Mouse (Mus musculus): ENCODE measurements around the gene Papolb. TPM values are rescaled to one million over a fixed set of nuclear protein-coding genes. Genes with fewer than 3 reads are reported as not detected.

Gene Papolb
- total RNA-seq, 2 experiments from 2014 or later: 0.85 to 1.1 TPM

DNA sequence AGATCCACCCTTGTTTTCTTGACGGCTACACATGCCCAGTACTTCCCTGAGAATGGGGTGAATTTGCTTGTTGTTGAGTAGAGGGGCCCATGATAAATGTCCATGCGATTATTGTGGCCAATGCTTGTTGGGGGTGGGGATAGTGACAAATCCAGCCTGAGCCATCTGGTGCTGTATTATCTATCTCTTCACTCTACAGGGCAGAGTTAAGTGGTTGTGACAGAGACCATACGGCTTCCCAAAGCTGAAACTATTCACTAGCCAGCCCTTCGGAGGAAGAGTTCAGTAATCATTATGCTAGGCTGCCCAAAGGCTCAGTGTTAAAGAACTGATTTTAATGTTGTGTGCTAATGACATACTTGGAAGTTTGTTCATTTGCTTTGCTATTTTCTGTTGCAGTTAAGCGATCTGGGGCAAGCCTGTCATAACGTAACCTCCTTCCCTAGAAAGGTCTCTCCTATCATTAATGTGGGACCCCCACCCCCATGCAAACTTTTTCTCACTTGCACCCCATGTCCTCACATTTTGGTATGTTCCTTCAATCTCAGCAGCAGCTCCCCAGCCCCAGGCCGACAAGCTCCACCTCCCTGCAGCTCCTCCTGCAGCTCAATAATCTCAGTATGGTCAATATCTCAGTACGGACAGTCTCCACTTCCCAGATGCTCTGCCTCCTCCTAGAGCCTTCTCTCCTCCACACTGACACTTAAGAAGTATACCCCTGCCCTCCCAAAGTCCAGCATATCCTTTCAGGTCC is 5.0 kb downstream of the Papolb start:
- intact Hi-C loops (cut with DNase I): no loop called here
- no peak for DNase-seq (ENCODE audit: low spot score in 2 of 2)

DNA sequence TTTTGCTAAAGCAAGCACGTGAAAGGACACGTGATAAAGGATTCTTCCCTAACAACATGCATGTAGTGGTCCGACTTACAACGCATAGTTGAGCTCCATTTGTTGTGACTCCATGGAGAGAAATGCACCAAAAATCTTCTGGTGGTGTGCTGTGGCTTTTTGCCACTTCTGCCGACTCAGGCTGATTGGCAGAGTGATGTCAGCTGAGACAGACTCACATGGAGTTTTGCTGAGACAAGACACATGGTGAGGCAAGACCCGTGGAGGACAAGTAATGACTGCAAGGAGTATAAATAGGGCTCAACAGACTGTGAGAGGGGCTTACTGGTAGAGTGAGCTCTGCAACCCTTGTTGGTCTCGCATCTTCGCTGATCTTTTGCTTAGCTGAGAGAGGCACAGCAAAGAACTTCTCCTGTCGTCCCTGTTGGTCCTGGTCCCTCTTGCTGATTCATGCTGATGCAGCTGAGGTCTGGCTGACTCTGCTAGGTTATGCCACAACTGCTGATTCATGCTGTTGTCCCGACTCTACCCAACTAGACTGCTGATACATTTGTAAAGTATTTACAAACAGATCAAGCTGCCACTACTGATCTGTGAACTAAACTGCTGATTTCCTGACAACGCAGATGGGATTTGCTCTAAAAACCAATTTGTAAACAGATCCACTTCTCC is 8.5 kb downstream of the Papolb start:
- intact Hi-C loops (cut with DNase I): no loop called here
- DNase-seq (ENCODE audit: low spot score in 2 of 2): no peak

DNA sequence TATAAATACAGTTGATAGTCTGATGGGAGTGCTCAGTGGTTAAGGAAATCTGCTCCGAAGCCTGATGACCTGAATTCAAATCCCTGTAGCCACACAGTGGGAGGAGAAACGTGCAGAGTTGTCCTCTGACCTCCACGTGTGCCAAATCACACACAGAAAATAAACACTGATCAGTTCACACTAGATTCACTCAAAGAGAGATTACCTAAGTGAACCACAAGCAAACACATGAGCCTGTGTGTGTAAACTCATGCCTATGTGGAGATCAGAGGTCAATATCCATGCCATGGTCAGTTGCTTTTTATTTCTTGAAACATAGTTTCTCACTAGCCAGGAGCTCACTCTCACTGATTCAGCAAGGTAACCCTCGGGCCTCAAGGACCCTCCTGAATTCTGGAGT is 9.5 kb downstream of the Papolb start:
- DNase-seq (ENCODE audit: low spot score in 2 of 2): no peak
- intact Hi-C loops (cut with DNase I): no loop called here

DNA sequence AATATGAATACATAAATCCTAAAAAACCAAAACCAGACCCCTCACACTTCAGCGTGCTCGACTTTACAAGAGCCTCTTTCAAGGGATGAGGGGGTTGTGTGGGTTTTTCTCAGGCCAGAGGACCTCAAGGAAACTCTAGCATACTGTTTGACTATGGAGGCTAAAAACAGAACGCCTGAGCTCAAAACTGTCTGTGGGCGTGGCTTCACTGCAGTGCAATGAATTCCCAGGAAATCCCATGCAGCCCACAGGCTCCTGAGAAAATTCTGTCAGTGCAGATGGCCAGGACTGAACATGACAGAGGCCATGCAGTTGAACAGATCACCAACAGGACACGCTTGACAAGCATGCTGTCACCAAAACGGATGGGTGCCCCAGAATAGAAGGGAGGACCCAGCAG is 10.9 kb downstream of the Papolb start:
- intact Hi-C loops (cut with DNase I): no loop called here
- peak in 1 of 2 experiments; percentile 40 for DNase-seq (ENCODE audit: low spot score in 2 of 2)

DNA sequence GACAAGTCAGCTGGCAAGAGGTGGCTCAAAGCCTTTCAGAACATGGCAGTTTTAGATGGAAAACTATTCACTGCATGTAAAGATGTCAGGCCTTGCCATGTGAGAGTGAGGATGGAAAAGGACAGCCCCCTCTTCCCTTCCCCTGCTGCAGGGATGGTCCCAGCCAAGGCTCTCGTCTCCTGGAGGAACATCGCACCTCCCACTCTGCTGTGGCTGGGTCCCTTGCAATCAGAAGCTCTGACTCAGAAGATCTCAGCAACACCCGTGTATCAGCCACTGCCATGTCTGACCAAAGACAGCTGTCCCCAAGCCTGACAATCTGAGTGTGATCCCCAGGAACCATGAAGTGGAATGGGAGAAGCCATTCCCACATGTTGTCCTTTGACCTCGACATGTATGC is 17.8 kb downstream of the Papolb start:
- DNase-seq (ENCODE audit: low spot score in 2 of 2): peak in 1 of 2 experiments; percentile 49

DNA sequence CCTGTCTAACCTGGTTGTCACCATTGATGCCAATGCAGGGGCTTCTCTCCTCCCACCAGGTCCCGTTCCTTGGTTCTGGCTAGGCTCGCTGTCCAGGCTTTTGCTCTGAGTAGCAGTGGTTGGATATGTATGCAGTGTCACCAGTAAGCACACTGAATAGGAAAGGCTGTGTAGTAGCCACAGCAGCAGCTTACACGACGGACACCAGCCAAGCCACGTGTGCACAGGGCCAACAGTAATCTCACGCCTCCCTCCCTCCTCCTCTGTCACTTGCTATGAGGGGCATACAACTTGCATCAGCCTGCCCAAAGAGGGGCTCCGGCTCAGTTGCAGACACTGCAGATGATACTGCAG is 19.8 kb downstream of the Papolb start:
- DNase-seq (ENCODE audit: low spot score in 2 of 2): no peak
- intact Hi-C loops (cut with DNase I): no loop called here

More for the DNA sequence above, 17.8 kb downstream of the Papolb start:
- intact Hi-C loops (cut with DNase I): no loop called here

DNA sequence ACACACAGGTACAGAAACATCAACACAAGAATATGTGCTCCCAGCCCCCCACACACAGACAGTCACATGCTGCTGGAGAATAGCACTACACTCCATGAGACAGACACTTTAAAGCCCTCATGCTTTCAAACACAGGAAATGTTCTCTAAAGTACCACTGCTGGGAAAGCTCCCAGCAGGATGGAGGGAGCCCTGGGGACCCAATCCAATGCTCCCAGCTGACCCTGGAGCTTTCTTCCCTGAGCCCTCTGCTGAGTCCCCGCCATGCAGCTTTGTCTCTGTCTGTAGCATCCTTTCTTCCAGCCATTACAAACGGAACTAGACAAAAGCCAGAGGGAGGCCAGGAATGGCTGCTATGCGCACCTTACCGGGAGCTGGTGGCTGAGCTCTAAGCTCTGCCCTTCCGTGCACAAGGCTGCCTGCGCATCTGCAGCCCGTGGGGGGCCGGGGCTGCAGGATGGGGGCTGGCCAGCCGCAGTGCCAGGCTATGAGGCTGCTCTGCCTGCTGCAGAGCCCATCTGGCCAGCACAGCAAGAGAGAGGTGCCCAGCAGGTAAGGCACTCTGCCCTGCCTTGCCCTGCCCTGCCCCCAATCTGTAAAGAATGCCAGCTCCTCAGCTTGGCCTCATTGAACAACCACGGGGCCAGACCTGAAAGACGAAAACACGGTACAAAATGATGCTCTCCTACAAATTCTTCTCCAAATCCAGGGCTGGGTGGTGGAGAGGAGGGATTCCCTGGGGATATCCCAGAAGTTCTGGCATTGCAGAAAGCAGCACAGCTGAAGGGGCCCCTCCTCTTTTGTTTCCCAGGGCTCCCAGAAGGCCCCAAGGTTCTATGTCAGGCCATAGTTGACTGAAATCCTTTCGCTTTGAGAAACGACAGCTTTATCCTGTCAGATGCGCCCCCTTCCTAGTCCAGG is 20.5 kb downstream of the Papolb start:
- intact Hi-C loops (cut with DNase I): loop anchor here (10.0 kb wide), 1 partner anchor 205 kb away; no protein-coding TSS in a partner anchor
- no peak for DNase-seq (ENCODE audit: low spot score in 2 of 2)

DNA sequence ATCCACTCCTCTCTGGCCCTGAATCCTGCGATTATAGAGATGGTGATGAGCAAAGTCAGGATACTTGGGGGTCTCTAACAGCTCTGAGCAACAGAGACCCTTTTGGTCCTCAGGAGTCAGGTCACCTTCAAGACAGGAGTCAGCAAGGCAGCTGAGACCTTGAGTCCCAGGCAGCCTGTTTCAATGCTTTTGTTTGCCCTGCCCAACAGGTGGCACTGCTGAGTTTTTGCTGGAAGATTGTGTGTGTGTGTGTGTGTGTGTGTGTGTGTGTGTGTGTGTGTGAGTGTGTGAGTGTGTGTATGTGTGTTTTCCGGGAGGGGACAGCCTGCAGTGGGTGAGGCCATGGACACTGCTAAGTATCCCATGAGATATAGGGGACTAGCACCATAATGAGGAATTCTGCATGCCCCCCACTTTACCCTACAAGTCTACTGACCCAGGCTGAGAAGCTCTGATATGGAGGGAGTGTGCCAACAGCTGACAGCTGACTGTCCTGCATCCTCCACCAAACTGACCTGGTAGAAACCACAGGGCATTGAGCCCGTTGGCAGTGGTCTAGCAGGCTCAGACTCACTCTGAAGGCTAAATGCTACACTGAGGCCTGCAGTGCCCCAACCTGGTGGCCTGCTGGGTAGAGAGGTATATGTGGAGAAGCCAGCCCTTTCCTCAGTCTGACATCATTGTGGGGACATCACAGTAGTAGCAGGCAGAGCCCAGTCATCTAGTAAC is 24.0 kb downstream of the Papolb start:
- DNase-seq (ENCODE audit: low spot score in 2 of 2): no peak
- intact Hi-C loops (cut with DNase I): loop anchor here (10.0 kb wide), 1 partner anchor 209 kb away; no protein-coding TSS in a partner anchor

DNA sequence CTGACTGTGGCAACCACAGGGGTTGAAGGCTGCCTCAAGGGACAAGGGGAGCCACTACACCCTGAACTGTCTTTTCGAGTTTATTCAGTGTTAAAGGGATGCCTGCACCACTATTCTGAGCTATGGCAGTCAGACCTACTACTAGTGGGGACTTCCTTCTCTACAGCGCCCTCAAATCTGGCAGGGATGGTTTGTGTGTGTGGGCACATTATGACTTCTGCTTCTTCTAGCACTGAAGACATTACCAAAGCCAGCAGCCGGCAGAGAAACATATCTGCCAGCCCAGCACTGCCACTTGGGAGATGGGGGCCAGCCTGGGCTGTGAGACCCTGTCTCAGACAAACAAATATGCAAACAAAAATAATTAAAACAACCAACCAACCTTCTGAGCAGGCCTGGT is 25.7 kb downstream of the Papolb start:
- no peak for DNase-seq (ENCODE audit: low spot score in 2 of 2)

DNA sequence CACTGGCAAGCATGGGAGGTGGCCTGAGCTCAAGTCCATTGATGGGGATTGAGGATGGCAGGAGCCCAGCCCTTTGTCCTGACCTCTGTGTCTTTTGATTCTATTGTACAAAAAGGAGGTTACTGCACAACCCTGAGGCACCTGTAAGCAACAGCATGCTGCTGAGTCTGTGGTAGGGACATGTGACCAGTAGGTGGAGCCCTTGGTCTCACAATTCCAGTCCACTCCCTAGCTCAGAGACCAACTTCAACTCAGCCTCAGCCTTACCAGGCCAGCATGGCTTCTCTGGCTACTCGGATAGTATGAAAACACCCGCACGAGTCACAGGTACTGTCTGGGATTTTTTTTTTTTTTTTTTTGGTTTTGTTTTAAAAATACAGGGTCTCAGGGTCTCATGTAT is 27.5 kb downstream of the Papolb start:
- peak; percentile 89 to 95 for DNase-seq (ENCODE audit: low spot score in 2 of 2)
- intact Hi-C loops (cut with DNase I): loop anchor here (5.0 to 10.0 kb wide), 2 partner anchors 120 to 212 kb away; no protein-coding TSS in a partner anchor

More for the DNA sequence above, 25.7 kb downstream of the Papolb start:
- intact Hi-C loops (cut with DNase I): loop anchor here (5.0 to 10.0 kb wide), 2 partner anchors 118 to 211 kb away; no protein-coding TSS in a partner anchor

DNA sequence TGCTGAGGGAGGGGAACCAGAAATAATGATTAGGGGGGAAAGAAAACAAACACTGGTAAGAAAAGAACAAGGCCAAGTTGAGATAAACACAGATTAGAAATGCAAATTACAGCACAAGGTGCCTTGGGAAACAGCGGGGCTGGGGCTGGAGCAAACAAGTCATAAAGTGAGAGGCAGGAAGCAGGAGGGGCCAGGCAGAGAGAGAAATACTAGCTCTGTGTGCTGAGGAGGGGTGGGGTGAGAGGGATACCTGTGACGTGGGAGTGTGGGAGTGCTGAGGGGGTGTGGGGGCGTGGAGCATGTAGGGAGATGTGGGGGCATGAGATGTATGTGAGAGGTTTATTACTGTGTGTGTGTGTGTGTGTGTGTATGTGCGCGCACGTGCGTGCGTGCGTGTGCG is 29.0 kb downstream of the Papolb start:
- no peak for DNase-seq (ENCODE audit: low spot score in 2 of 2)
- intact Hi-C loops (cut with DNase I): loop anchor here (2.0 to 10.0 kb wide), 3 partner anchors 50 to 214 kb away; partner anchors contain the start of gene Radil

DNA sequence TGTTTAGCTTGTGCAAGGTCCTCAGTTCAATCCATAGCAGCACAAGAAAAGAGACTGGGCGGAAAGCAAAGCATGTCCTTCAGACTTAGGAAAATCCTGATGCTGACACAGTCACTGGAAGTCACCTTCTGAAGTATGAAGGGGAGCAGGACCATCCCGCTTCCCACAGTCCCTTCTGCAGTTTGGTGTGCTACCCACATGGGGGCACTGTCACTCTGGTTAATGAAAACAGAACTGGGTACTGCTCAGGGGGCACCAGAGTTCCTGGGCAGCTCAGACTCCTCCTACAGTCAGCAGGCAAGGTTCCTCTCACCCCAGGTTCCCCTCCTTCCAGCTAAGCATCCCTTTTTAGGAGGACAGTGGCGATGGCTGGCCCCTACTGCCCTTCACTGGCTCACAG is 30.9 kb downstream of the Papolb start:
- intact Hi-C loops (cut with DNase I): no loop called here
- DNase-seq (ENCODE audit: low spot score in 2 of 2): peak; percentile 51 to 59

DNA sequence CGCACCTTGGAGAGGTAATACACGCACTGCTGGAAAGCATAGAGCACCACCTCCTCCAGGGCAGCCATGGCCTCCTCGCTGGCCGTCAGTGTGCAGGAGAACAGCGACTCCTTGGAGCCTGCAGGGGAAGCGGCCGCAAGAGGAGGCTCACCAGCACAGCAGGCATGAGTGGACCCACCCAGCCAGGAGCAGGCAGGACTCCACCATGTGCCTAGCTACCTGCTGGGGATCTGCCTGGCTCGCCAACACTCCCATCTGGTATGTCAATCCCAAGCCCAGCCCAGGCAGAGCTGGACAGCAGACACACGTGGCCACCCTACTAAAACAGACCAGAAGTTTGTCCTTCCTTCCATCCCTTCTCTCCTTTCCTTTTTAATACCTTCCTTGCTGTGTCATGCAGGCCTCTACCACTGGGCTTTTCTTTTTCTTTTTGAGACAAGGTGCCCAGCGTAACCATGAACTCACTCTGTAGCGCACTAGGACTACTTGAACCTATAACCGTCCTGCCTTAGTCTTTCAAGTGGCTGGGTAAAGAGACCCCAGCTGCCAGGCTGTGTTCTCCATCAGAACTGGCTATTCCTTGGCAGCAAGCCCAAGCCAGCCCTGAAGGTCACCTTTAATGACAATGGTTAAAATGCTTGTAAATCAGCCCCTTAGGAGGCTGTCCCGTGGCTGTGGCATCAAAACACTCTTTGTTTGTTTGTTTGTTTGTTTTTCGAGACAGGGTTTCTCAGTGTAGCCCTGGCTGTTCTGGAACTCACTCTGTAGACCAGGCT is 34.4 kb downstream of the Papolb start:
- intact Hi-C loops (cut with DNase I): no loop called here
- no peak for DNase-seq (ENCODE audit: low spot score in 2 of 2)

DNA sequence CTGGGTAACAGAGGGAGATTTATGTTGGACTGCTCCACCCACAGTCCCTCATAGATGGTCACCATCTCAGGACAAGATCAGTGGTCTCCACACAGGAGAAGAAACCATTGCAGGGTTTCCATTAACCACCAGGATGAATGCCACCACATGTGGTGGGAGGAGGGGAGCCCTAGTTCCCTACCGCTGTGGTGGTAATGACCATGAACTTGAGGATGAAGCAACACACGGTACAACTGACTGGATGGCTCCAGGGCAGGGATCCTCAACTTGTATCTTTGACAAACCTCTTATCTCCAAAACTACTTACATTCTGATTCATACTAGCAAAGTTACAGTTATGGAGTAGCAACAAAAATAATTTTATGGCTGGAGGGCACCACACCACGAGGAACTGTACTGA is 36.6 kb downstream of the Papolb start:
- intact Hi-C loops (cut with DNase I): no loop called here
- DNase-seq (ENCODE audit: low spot score in 2 of 2): no peak

DNA sequence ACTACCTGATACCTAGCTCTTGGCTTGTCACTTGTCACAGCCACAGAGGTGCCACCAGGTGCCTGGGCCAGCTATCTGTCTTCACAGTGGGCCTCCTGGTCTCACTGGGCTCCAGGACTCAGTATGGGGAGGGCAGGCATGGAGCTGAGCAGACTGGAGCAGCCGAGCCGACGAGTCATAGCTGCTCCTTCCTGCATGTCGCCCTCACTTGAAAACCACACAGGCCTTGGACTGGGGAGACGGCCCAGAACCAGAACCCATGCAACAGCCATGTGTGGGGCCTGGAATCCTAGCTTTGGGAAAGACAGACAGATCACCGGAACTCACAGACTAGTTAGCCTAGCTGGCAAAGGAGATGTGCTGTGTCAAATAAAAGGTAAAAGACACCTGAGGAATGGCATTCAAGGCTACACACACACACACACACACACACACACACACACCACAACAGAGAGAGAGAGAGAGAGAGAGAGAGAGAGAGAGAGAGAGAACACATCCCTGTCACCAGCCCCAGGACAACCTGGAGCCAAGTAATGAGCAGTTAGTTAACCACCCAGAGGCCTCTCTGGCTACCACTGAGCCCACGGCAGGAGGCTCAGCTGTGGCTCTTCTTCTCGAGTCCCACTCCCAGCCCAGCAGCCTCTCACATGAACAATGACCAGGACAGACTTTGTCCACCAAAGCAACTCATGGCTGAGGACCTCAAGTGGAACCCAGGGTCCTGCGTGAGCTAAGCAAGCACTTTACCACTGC is 39.7 kb downstream of the Papolb start:
- DNase-seq (ENCODE audit: low spot score in 2 of 2): no peak
- intact Hi-C loops (cut with DNase I): loop anchor here (10.0 kb wide), 1 partner anchor 235 kb away; no protein-coding TSS in a partner anchor

DNA sequence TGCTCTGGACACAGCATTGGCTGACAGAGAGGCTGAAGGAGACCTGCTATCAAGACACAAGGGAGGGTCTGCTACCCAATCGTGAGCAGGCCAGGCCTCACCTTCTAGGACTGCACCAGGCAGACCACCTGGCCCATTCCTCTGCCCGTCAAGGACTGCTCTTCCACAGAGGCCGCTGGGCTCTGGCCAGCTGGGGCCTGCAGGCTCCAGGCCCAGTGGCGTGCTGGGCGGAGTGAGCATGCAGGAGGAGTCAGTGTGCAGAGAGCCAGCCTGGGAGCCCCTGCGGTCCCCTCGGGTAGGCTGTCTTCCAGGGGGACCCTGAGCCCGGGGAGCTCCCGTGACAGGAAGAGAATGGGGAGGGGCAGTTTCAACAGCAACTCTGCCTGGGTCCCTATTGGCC is 43.2 kb downstream of the Papolb start:
- DNase-seq (ENCODE audit: low spot score in 2 of 2): no peak
- intact Hi-C loops (cut with DNase I): loop anchor here (10.0 kb wide), 1 partner anchor 238 kb away; no protein-coding TSS in a partner anchor

DNA sequence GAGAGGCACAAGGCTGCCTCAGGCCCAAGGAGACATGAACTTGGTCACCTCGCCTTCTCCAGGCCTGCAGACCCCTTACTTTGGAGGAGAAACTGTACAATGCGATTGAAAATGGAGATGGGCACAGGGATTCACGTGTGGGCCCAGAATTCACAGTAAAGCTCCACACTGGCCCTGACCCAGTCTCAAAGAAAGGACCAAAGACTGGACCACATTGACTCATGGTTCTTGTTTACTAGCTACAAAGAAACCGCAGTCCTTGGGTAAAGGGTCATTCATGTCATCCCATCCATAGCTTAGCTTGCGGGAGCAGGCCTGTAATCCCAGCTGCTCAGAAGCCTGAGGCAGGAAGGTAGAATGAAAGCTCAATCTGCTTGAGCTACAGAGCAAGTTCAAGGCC is 46.3 kb downstream of the Papolb start:
- DNase-seq (ENCODE audit: low spot score in 2 of 2): no peak
- intact Hi-C loops (cut with DNase I): loop anchor here (10.0 kb wide), 1 partner anchor 241 kb away; no protein-coding TSS in a partner anchor

Measured in left cerebral cortex, postnatal 14 days (tissue).